Mouse (Mus musculus) urinary bladder, postnatal 10 days (tissue): ENCODE measurements around the gene Vgll3.

ENCODE experiments used
- DNase-seq: peaks from one replicate; pipeline ENCODE4 v3.0.0; 2022; ENCODE audit warnings: low spot score

The Vgll3 gene

DNA sequence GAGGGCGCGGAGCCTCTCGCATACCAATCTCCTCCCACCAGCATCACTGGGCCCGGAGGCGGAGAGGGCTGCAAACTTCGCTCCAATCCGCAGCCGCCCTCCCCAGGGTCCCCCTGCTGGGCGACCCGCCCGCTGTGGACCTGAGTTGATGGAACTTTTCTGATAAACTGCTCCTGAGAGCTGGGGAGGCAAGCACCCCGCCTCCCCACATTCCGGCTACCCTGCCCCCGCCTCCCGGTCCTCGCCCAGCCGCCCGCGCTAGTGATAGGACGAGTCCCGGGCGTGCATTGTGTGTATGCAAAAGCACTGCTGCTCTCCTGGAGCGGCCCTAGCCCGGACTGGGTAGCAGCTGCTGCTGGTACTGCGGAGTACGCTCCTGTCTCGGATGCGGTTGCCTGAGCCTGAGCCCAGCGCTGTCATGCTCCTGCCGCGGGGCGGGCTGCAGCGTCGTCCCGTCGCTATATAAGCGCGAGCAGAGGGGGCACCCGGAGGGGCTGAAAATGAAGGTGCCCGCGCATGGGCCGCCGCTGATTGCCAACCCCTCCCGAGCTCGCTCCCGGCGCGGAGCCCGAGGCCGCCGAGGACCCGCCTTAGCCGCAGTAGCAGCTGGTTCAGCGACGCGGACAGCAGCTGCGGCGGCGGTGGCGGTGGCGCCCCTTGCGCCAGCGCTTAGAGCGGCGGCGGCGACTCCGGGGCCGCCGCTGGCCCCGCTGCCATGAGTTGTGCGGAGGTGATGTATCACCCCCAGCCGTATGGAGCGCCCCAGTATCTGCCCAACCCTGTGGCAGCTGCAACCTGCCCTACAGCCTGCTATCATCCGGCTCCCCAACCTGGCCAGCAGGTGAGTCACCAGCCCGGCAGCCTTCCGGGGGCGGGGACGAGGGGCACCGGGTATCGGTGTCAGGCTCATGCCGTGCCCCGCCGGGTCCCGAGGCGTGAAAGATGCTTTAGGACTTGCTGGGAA is at the start of gene Vgll3:
TSS of gene Vgll3 (plus strand) at position 340 of the 964 bp plus-strand sequence.
- DNase-seq = peak; percentile 28

DNA sequence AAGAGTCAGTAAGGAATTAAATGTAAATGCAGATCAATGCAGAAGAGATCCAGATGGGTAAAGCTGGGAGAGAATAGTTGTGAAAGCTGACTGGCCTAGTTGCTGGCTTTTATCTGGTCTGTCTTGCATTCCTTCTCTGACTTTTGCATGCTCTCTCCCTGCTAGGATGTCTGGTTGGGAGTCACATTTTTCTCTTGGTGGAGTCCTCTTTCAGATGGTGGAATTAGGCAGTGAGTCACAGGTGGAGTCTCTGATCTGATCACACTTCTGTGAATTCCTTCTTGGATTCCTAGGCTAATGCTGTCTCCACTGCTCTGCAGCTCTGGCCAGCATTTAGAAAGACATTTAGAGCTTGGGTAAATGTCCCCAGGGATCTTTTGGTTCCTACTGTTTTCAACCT is 49.1 kb upstream of the Vgll3 start:
- DNase-seq = no peak

- no peak for DNase-seq
Observed at GRCm38 (mm10) chr16:65785959-65786358, 29.1 kb upstream of the Vgll3 start.

DNA sequence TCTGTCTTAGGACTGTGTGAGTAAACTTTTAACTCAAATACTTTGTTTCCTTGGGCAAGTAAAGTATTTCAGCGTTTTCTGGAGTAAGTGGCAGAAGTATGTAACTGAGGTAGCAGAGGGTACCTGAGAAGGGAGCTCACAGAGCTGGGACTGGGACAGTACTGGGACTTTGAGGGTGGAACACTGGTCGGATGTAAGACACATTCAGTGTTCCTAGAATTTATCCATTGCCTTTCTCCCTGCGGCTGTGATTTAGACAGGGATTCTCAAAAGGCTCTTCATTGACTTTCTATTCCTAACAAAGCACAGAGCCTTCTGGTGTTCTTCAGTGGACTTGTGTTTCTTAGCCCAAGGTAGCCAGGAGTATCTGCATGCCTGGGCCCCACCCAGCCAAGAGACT is 1.0 kb downstream of the Vgll3 start:
- no peak for DNase-seq

DNA sequence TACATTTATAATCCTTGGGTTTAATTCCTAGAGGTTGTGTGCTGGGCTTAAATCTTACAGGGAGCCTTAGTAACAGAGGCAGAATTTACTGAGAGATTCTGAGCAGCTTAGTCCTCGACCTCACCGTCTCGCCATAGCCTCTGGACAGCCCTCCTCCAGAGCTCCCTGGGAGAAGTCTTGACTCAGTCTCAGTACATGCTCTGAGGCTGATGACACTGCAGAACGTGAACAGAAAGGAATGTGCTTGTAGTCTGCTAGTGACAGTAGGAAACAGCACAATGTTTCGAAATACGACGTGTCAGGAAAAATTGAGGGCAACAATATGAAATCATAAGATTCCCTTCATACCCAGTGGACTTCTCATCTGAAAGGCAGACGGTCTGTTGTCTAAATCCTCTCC is 3.7 kb downstream of the Vgll3 start:
- DNase-seq = no peak

DNA sequence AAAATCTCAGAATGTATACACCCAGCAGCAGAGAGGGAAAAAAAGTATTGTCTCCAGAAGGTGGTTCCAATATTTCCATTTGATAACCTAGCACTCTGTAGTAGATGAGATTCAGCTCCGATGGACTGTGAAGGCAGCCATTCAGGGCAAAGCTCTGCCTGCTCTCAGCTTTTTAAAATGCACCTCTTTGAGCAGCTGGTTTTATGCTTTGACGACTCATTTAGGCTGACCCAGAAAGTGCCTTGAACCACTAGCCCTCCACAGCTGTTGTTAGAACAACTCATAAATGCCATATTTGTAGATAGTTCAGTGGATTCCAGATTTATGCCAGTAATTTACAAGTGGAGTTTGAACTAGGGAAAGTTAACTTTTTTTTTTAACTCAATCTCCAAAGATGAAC is 5.7 kb downstream of the Vgll3 start:
- no peak for DNase-seq

DNA sequence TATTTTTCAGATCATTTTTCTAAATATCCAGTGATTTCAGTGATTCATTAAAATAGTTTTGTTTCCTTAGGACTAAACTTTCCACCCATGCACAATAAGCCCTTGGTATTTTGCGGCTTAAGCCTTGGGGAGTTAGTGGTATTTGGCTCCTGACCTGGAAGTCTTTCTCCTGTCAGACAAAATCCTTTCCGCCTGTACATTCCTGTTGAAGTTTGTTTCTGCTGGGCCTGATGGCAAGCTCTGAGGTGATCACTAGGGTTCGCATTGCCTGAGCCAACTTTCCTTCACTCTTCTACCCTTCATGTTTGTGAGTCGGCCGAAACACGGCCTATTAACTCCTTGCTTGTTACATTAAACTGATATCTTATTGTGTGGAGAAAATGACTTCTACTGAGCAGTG is 8.7 kb downstream of the Vgll3 start:
- no peak for DNase-seq

- DNase-seq = no peak
Observed at GRCm38 (mm10) chr16:65828141-65828565, 13.1 kb downstream of the Vgll3 start.

DNA sequence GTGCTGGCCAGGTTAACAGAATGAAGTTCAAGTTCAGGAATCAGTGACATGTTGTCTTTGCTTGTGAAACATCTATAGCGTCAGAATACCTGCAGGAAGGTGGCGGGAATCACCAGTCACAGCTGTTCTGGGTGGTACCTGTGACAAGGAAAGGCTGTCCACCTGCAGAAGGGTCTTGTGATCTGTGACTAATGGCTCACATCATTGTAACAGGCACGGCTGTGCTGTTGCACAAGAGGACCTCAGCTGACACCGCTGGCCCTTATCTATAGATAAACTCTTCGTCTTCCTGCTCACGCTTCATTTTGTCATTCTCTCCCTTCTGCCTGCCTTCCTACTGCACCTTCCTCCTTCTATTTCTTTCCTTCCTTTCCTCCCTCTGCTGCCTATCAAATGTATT is 14.0 kb downstream of the Vgll3 start:
- DNase-seq = no peak

GRCm38 (mm10) chr16:65834721-65835120 is 19.7 kb downstream of the Vgll3 start:
- no peak for DNase-seq

- no peak for DNase-seq
Observed at GRCm38 (mm10) chr16:65850126-65850525, 35.1 kb downstream of the Vgll3 start.

- DNase-seq = no peak
Observed at GRCm38 (mm10) chr16:65864471-65864870, 49.4 kb downstream of the Vgll3 start.

DNA sequence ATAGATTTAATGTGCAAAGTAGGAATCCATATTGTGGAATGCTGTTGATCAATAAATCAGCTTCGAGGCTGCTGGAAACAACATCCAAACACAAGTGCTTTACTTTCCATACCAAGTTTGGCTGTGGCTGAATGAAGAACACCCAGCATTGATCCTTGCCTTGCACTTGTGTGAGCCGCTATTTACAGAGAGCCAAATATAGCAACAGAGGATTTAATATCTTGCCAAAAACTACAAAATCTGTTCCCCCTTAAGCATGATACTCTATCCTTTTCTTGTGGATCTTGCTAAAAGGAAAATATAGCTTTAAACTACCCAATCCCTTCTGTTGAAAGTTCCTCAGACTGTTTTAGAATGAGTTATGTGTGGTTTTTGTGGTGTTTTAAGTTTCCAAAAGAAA is 52.9 kb downstream of the Vgll3 start:
- no peak for DNase-seq

DNA sequence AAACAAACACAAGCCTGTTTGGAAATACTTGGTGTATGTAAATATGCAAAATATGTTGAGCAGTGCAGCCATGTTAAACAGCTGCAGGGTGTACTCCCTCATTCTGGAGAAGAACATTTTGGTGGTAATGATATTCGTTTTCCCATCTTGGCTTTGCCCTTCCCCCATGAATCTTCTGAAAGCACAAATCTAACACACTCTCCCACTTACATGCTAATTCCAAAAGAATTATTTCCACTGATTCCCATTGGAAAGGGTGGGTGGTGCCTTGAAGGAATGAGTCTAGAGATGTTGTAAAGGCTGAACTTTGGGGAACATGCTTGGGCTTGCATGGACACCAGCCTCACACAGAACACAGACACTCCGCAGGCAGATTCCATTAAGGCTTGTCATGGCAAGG is 53.9 kb downstream of the Vgll3 start:
- DNase-seq = no peak

DNA sequence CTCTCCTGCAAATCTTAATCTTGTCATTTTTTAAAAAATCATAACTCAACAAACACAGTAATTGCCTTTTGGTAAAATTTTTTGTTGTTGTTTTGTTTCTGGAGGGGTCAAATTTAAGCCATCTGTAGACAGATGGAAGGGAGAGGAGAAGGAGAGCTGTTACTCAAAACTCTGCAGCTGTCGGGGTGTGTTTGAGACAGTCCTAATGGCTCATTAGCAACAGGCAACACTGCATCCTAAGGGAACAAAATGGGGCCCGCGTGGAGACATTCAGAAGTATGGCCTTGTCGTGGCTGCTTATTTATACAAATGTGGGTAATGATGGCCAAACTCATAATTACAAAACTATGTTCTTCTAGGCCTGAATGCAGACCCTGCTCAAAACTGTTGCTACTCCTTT is 73.9 kb downstream of the Vgll3 start:
- no peak for DNase-seq
